Mouse (Mus musculus) ovary, postnatal 14 days (tissue): ENCODE data around the gene Zfc3h1.
A peak's percentile ranks its signal among the peaks of the same experiment; 100 is the strongest.

Source experiments
- DNase-seq: peaks from one replicate; pipeline ENCODE4 v3.0.0; 2022; ENCODE audit warnings: low spot score

The Zfc3h1 gene

GRCm38 (mm10) chr10:115384221-115385017 lies at the start of gene Zfc3h1, which contains the start of gene Thap2:
TSS of gene Zfc3h1 (plus strand) at chr10:115384959.
TSS of gene Thap2 (minus strand) at chr10:115384443.
- DNase-seq: peak; percentile 90

DNA sequence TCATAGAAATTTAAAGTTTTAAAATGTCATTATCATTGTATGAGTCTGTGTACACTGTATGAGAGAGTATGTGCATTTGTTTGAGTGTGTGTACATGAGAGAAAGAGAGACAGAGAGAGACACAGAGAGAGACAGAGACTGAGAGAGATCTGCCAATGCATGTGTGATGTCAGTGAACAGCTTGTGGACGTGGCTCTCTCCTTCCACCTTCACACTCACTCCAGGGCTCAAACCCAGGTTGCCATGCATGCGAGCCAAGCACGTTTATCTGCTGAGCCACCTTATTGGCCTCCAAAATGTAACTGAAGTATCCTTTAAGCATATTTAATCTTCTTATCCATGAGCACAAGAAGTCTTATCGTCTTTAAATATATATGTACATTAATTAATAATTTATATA lies 47.9 kb upstream of the Zfc3h1 start:
- no peak for DNase-seq

- no peak for DNase-seq
These were observed 44.9 kb upstream of the Zfc3h1 start for GRCm38 (mm10) chr10:115339820-115340328.

- no peak for DNase-seq
These were observed 41.9 kb upstream of the Zfc3h1 start for GRCm38 (mm10) chr10:115342771-115343425.

DNA sequence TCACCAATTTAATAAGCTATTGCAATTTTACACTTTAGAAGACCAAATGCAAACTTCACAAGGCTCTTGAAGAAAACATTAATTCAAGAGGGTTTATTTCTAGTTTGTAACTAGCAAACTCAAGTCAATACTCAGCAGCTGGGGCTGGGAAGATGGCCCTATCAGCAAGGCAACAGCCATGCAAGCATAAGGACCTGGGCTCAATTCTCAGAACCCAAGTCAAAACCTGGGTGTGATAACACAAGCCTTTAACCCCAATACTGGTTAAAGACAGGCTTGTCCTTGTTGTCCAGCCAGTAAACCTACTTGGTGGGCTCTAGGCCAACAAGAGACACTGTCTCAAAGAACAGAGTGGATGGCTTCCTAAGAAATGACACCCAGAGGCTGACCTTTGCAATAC lies 38.3 kb upstream of the Zfc3h1 start:
- no peak for DNase-seq

GRCm38 (mm10) chr10:115348131-115348530 lies 36.6 kb upstream of the Zfc3h1 start:
- DNase-seq: no peak

DNA sequence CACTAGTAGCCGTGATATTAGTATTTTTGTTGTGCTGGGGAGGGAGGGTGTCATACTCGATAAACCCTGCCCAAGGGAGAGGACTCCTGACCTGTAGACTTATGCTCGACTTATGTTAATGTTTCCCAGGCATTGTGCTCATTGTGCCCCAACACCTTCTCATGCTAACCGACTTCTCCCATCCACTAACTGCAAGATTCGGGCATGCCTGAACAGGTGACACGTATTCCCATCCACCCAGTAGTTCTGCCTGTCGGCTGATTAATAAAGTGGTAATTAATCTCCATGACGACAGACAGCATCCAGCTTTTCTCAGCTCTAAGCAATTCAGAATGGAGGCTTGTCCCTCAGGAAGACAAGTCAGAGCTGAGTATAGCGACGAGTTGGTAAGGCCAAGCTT lies 35.7 kb upstream of the Zfc3h1 start:
- no peak for DNase-seq

GRCm38 (mm10) chr10:115349509-115349908 lies 35.2 kb upstream of the Zfc3h1 start:
- no peak for DNase-seq

DNA sequence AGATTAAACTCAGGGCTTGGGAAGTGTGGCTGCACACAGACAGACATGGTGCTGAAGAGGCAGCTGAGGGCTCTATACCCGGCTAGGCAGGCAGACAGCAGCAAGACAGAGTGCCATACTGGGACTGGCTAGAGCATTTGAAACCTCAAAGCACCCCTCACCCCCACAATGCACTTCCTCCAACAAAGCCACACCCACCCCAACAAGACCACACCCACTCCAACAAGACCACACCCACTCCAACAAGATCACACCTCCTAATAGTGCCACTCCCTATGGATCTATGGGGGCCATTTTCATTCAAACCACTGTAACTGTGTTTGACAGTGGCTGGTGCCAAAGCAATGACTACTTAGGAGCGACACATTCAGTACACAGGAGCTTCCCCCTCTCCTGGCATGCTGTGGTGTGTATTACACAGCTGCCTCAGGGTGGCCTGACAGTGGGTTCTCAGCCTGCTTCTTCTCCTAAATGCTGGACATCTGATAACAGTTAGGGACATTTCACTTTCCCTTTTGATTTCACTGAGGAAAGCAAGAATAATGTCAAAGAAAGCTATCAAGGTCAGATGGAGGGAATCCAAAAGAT lies 33.9 kb upstream of the Zfc3h1 start:
- no peak for DNase-seq

- DNase-seq: no peak
These were observed 30.2 kb upstream of the Zfc3h1 start for GRCm38 (mm10) chr10:115354553-115354952.

GRCm38 (mm10) chr10:115355016-115355415 lies 29.7 kb upstream of the Zfc3h1 start:
- no peak for DNase-seq

DNA sequence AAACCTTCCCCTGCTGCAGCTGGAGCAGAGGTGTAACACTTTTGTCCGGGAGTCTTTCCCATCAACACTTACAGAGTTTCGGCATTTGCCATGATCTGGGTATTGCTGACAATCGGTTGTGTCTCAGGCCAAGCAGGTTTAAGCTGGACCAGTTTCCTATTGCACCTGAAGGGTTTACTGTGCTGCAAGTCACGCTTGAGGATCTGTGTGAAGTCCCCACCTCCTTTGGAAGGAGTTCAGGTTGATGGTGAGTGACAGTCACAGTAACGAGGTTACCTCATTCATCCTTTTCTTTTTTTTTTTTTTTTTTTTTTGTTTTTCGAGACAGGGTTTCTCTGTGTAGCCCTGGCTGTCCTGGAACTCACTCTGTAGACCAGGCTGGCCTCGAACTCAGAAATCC lies 28.7 kb upstream of the Zfc3h1 start:
- no peak for DNase-seq

DNA sequence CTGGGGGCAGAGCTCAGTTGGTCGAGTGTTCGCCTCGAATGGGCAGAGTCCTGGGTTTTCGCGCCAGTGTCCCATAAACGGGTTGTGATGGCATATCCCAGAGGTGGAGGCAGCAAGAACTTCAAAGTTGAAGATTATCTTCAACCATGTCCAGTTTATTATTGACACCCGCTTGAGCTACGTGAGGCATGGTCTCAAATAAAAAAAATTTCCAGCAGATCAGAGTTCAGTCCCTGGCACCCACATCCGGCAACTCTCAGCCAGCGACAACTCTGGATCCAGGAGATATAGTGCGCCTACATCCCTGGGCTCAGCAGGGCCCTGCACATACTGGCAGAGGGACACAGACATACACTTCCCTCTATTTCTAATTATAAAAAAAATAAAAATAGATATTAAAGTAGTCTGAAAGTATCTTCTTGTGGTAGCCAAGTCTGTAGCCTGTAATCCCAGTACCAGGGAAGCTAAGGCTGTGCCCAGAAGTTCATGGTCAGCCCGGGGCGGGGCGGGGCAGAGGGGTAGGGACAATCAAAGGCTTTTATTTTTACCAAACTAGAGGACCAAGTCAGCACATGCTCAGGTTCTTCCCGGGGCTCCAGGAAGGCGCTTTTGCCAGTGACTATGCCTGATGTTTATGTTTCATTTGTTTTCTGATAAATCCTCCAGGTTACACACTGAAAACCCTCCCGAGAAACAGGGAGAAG lies 26.4 kb upstream of the Zfc3h1 start:
- DNase-seq: no peak

GRCm38 (mm10) chr10:115359066-115359465 lies 25.7 kb upstream of the Zfc3h1 start:
- DNase-seq: no peak

- peak; percentile 91 for DNase-seq
These were observed 22.7 kb upstream of the Zfc3h1 start, which contains the start of gene Tmem19 for GRCm38 (mm10) chr10:115361840-115362622. TSS of gene Tmem19 (minus strand) at chr10:115362501.

- DNase-seq: no peak
These were observed 22.2 kb upstream of the Zfc3h1 start for GRCm38 (mm10) chr10:115362623-115362964.

GRCm38 (mm10) chr10:115363151-115363550 lies 21.6 kb upstream of the Zfc3h1 start:
- no peak for DNase-seq

DNA sequence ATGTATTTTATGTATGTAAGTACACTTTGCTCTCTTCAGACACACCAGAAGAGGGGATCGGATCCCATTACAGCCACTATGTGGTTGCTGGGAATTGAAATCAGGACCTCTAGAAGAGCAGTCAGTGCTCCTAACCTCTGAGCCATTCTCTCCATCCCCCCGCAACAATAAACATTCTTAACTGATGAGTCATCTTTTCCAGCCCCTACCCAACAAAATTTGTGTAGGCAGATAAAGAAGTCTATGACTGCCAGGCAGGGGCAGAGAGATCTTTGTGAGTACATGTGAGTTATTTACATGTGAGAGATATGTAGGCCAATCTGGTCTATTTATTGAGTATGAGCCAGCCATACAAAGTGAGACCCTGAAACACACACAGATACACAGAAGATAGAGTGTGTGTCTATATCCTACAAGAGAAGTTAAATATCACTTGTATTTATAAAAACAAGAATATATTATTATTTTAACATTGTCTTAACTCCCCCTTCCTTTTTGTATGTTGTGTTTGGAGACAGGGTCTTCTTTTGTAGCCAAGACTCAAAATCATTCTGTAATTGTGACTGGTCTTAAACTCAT lies 3.2 kb upstream of the Zfc3h1 start:
- no peak for DNase-seq

- DNase-seq: no peak
These were observed 1.7 kb upstream of the Zfc3h1 start for GRCm38 (mm10) chr10:115382846-115383643.

DNA sequence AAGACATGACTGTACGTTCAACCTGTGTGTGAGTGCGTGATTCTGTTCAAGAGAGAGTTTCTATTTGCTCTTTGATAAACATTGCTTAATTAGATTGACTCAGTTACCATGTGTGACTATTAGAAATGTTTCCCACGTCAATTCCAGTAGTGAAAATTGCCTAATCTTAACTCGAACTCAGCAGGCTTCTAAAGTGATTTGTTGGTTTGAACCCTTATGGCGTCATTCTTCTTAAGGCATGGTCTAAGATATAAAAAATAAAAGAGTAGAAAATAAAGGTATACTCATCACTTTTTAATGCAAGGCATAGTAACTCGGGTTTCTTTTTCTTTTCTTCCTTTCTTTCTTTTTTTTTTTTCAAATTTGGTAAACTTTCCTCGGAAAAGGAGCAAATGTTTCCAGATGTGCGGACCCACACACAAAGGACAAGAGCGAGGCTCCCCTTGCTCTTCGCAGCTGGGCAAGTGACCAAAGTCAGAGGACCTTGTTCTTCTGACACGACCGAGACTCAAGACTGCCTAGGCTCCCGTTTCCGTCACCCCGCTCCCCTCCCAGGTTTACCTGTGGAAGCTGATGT lies 1.0 kb upstream of the Zfc3h1 start:
- no peak for DNase-seq
